Mouse (Mus musculus) kidney, postnatal 4 days (tissue): ENCODE measurements at regions not wholly inside any gene's neighbourhood (a gene's known extent, or its start where the extent isn't known, plus 50 kb on each side); places are given as distances from the start of the nearest gene placed in this dataset.

Experiments
- DNase-seq, 2 experiments: peaks; one replicate each; pipeline ENCODE4 v3.0.0; 2021; ENCODE audit warnings: mixed read lengths in 2 of 2

DNA sequence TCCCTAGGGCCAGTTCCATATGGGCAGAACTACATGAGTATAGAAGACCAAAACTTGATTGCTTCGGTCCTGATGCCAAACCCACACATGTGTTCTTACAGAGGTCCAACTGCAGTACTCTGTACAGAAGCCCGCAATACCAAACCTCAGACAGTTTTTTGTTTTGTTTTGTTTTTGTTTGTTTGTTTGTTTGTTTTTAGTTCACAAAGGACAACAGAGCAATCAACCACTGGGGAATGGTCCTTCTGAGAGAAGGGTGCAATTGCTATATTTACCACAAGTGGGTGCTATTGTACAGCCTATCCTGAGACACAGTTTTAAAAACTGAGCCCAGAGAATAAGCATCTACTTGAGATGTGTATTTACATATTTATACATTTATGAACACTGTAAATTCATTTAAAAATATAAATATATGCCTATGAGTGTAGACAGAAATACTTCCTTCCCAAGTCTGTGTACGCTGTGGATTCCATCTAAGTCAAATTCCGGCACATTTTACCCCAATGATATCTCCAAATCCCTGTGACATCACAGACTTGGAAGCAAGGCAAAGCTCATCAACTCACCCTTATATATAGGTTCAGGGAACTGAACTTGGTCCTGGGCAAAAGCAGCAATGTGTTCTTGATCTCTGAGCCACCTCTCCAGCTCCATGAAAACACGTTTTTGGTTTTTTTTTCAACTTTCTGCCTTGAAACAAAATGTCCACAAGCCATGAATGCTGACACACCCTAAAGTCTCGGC is 101.3 kb upstream of the A26c2 start:
- DNase-seq = no peak

GRCm38 (mm10) chr7:62922246-62922645 is 98.8 kb upstream of the A26c2 start:
- DNase-seq = peak; percentile 37 to 38

DNA sequence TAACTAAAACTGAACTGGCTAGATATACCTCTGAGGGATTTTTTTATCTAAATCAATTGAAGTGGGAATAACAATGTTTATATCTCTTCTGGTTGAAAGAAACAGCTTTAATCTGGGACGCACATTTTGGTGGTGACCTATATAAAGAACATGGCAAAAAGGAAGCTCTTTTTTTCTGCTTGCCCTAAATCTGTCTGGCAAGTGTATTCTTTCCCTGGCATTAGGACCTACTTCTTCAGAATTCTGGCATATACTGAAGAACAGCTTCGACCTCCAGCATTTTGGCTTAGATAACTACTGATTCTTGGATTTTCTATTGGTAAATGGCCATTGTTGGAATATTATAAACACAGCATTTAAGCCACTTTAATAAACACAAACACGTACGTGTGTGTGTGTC is 70.9 kb upstream of the A26c2 start:
- DNase-seq = no peak

GRCm38 (mm10) chr7:62877033-62877432 is 53.6 kb upstream of the A26c2 start:
- DNase-seq = peak; percentile 19 to 24
